Mouse (Mus musculus) bone marrow macrophage, adult 2 months (primary cell): ENCODE measurements at regions not wholly inside any gene's neighbourhood (a gene's known extent, or its start where the extent isn't known, plus 50 kb on each side); places are given as distances from the start of the nearest gene placed in this dataset.

Experiments
- CTCF ChIP-seq: IDR thresholded peaks from 2 replicates; pipeline ENCODE4 v1.5.1; 2012; ENCODE audit warnings: low read depth, mild to moderate bottlenecking, low read length, moderate library complexity
- POLR2A ChIP-seq: IDR thresholded peaks from 2 replicates; pipeline ENCODE4 v1.6.1; 2012; ENCODE audit warnings: mild to moderate bottlenecking, low read depth, low read length, borderline replicate concordance

GRCm38 (mm10) chr2:53490805-53491585 lies 299.5 kb downstream of the Arl6ip6 start:
- TF ChIP-seq POLR2A: no peak
- no peak for TF ChIP-seq CTCF
